8 mouse cellular contexts compared by ENCODE assay signal in the genomic region with DNA sequence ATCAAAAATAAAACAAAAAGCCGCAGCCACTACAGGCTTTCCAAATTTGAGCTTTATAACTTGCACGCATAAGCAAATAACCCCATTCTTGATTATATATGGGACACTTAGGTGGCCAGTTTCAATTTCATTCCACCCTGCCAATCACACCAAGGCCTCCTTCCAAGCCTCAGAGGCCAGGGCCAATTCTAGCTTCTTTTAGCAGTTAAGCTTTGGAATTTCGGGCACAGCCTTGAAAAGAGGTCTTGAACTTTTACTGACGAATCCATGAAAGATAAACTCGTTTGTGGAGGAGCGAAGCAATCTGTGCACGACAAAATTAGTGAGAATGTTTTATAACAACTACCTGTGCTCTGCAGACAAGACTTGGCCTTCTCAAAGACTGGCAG. TPM values are rescaled to one million over a fixed set of nuclear protein-coding genes. Genes with fewer than 3 reads are reported as not detected.
DNase-seq lines count a peak whose midpoint lies in the region; ATAC-seq and TF ChIP-seq lines count a peak whose summit lies in the region.

No protein-coding gene starts in this region.

- no peak for TF ChIP-seq POLR2A in kidney, adult 2 months (IDR thresholded peaks at IDR 0.05; ENCODE audit: low read depth, low read length)

- H3K4me3 ChIP-seq in kidney, adult 2 months (ENCODE audit: insufficient read depth, low read depth, low read length) = peak overlapping the region; percentile 77
- peak overlapping the region; percentile 77 for H3K4me3 ChIP-seq in brown adipose tissue, adult 24 weeks (ENCODE audit: insufficient read depth, low read depth, low read length)
- peak overlapping the region; percentile 46 for H3K4me3 ChIP-seq in hindbrain, embryonic 14.5 days (replicated peaks; ENCODE audit: low read length)
- peak overlapping the region; percentile 50 for H3K4me3 ChIP-seq in midbrain, embryonic 14.5 days (replicated peaks; ENCODE audit: low read depth, low read length)

- H3K27me3 ChIP-seq in kidney, adult 2 months (replicated peaks; ENCODE audit: control insufficient read depth, insufficient read depth, low read length) = no peaks in the 10 kb centered on the region
- no peaks in the 10 kb centered on the region for H3K27me3 ChIP-seq in hindbrain, embryonic 14.5 days (ENCODE audit: control insufficient read depth, insufficient read depth, low read length)
- no peaks in the 10 kb centered on the region for H3K27me3 ChIP-seq in midbrain, embryonic 14.5 days (ENCODE audit: control insufficient read depth, insufficient read depth, low read length)

- H3K27ac ChIP-seq in kidney, adult 2 months (ENCODE audit: insufficient read depth, low read depth, low read length) = peak overlapping the region; percentile 95
- peak overlapping the region; percentile 92 for H3K27ac ChIP-seq in brown adipose tissue, adult 24 weeks (replicated peaks; ENCODE audit: low read depth, low read length)
- peak overlapping the region; percentile 96 for H3K27ac ChIP-seq in hindbrain, embryonic 14.5 days
- H3K27ac ChIP-seq in midbrain, embryonic 14.5 days (replicated peaks; ENCODE audit: low read depth, low read length) = peak overlapping the region; percentile 95

- peak overlapping the region; percentile 85 for H3K4me2 ChIP-seq in hindbrain, embryonic 14.5 days (replicated peaks)
- H3K4me2 ChIP-seq in midbrain, embryonic 14.5 days (ENCODE audit: low read length) = peak overlapping the region; percentile 77

- TF ChIP-seq CTCF in kidney, adult 2 months (conservative IDR thresholded peaks at IDR 0.05; ENCODE audit: insufficient read depth, insufficient read length, low read depth, low read length) = no peak

- DNase-seq in kidney, adult 2 months = no peak
- DNase-seq in kidney, adult 11 months = no peak
- DNase-seq in hindbrain, embryonic 14.5 days (ENCODE audit: low spot score) = no peak
- no peak for DNase-seq in midbrain, embryonic 14.5 days
- no peak for DNase-seq in B cell, adult 2 months
- DNase-seq in left cerebral cortex, postnatal 10 days (ENCODE audit: extremely low spot score in 1 of 2, low spot score in 2 of 2) = no peak

- ATAC-seq in hindbrain, embryonic 14.5 days (ENCODE audit: low FRiP score) = no peak
- no peak for ATAC-seq in midbrain, embryonic 14.5 days (ENCODE audit: low FRiP score, low TSS enrichment)
- no peak for ATAC-seq in CD4-positive, CD25-positive, alpha-beta regulatory T cell, adult 4 months

- 25% methylated on average over 7 of the region's 7 CpGs for WGBS in kidney, adult 2 months
- 51% methylated on average over 7 of the region's 7 CpGs for WGBS in hindbrain, embryonic 14.5 days
- WGBS in midbrain, embryonic 14.5 days = 47% methylated on average over 7 of the region's 7 CpGs

- H3K9ac ChIP-seq in hindbrain, embryonic 14.5 days = peak overlapping the region; percentile 92
- H3K9ac ChIP-seq in midbrain, embryonic 14.5 days (replicated peaks; ENCODE audit: low read length) = peak overlapping the region; percentile 64

- H3K36me3 ChIP-seq in kidney, adult 2 months (ENCODE audit: control insufficient read depth, insufficient read depth, low read length) = no peaks in the 10 kb centered on the region
- H3K36me3 ChIP-seq in hindbrain, embryonic 14.5 days (replicated peaks; ENCODE audit: control insufficient read depth, insufficient read depth) = peaks cover 28% of the 10 kb centered on the region
- peaks cover 28% of the 10 kb centered on the region for H3K36me3 ChIP-seq in midbrain, embryonic 14.5 days (ENCODE audit: control insufficient read depth, insufficient read depth, low read length)

- intact Hi-C loops in left cerebral cortex, postnatal 10 days (cut with DNase I) = no loop called here

- peaks cover 7% of the 10 kb centered on the region; the same call in 1 of the 2 replicates for H3K4me1 ChIP-seq in kidney, adult 2 months (ENCODE audit: control insufficient read depth, insufficient read depth, low read length)
- H3K4me1 ChIP-seq in brown adipose tissue, adult 24 weeks (ENCODE audit: control insufficient read depth, insufficient read depth, insufficient read length, low read length) = peaks cover 3% of the 10 kb centered on the region; the same call in 1 of the 2 replicates
- H3K4me1 ChIP-seq in hindbrain, embryonic 14.5 days (replicated peaks; ENCODE audit: control insufficient read depth, insufficient read depth, low read length) = peaks cover 19% of the 10 kb centered on the region
- peaks cover 19% of the 10 kb centered on the region for H3K4me1 ChIP-seq in midbrain, embryonic 14.5 days (ENCODE audit: control insufficient read depth, insufficient read depth, low read length)

- H3K9me3 ChIP-seq in hindbrain, embryonic 14.5 days (ENCODE audit: control insufficient read depth, low read length) = no peaks in the 10 kb centered on the region
- H3K9me3 ChIP-seq in midbrain, embryonic 14.5 days (ENCODE audit: control insufficient read depth, low read length) = no peaks in the 10 kb centered on the region

RNA-seq across cellular contexts. Expression of gene Sfxn3, which starts 10.4 kb away (rescaled TPM):
- polyA plus RNA-seq in kidney, adult 2 months (2012; rRNA removed) = 20.8 and 23.5 TPM in 2 replicates
- polyA plus RNA-seq in brown adipose tissue, adult 24 weeks (2012; ENCODE audit: insufficient read depth, insufficient read length, missing spikeins) = 2.0 and 5.0 TPM in 2 replicates
- polyA plus RNA-seq in hindbrain, embryonic 14.5 days (2014; fragmentation: Nextera tagmentation; extraction: Ambion mirVana) = 67.8 and 77.0 TPM in 2 replicates
- 71.1 and 72.7 TPM in 2 replicates for polyA plus RNA-seq in midbrain, embryonic 14.5 days (2014; fragmentation: Nextera tagmentation; extraction: Ambion mirVana)
- 100 to 1,000 TPM; 116 to 122 TPM for total RNA-seq in left cerebral cortex, postnatal 10 days (2021)
- polyA plus RNA-seq in CD4-positive, CD25-positive, alpha-beta regulatory T cell, adult 4 months (2017; shearing (Covaris generic)) = 100 to 1,000 TPM in 1 of 2 experiments, 10 to 100 TPM in 1; 92.5 to 132 TPM

RNA-seq across cellular contexts. Expression of gene Pdzd7, which starts 12.2 kb away (rescaled TPM):
- 0.74 and 0.99 TPM in 2 replicates for polyA plus RNA-seq in kidney, adult 2 months (2012; rRNA removed)
- polyA plus RNA-seq in brown adipose tissue, adult 24 weeks (2012; ENCODE audit: insufficient read depth, insufficient read length, missing spikeins) = not detected in 2 replicates
- 2.5 and 2.9 TPM in 2 replicates for polyA plus RNA-seq in hindbrain, embryonic 14.5 days (2014; fragmentation: Nextera tagmentation; extraction: Ambion mirVana)
- 2.4 and 2.8 TPM in 2 replicates for polyA plus RNA-seq in midbrain, embryonic 14.5 days (2014; fragmentation: Nextera tagmentation; extraction: Ambion mirVana)
- total RNA-seq in left cerebral cortex, postnatal 10 days (2021) = 1 to 10 TPM; 4.1 to 4.7 TPM
- not detected for polyA plus RNA-seq in CD4-positive, CD25-positive, alpha-beta regulatory T cell, adult 4 months (2017; shearing (Covaris generic))

RNA-seq across cellular contexts. Expression of gene Kazald1, which starts 17.3 kb away (rescaled TPM):
- 1.9 and 2.1 TPM in 2 replicates for polyA plus RNA-seq in kidney, adult 2 months (2012; rRNA removed)
- polyA plus RNA-seq in brown adipose tissue, adult 24 weeks (2012; ENCODE audit: insufficient read depth, insufficient read length, missing spikeins) = 5.4 and 8.8 TPM in 2 replicates
- 2.5 and 4.9 TPM in 2 replicates for polyA plus RNA-seq in hindbrain, embryonic 14.5 days (2014; fragmentation: Nextera tagmentation; extraction: Ambion mirVana)
- polyA plus RNA-seq in midbrain, embryonic 14.5 days (2014; fragmentation: Nextera tagmentation; extraction: Ambion mirVana) = 0.72 and 1.4 TPM in 2 replicates
- total RNA-seq in left cerebral cortex, postnatal 10 days (2021) = 1 to 10 TPM; 1.6 to 2.0 TPM
- polyA plus RNA-seq in CD4-positive, CD25-positive, alpha-beta regulatory T cell, adult 4 months (2017; shearing (Covaris generic)) = 1 to 10 TPM in 1 of 2 experiments, under 1 TPM in 1; 0.76 to 1.2 TPM

RNA-seq across cellular contexts. Expression of gene Lzts2, which starts 43.5 kb away (rescaled TPM):
- 54.7 and 74.3 TPM in 2 replicates for polyA plus RNA-seq in kidney, adult 2 months (2012; rRNA removed)
- 32.4 and 34.7 TPM in 2 replicates for polyA plus RNA-seq in brown adipose tissue, adult 24 weeks (2012; ENCODE audit: insufficient read depth, insufficient read length, missing spikeins)
- 18.8 and 20.1 TPM in 2 replicates for polyA plus RNA-seq in hindbrain, embryonic 14.5 days (2014; fragmentation: Nextera tagmentation; extraction: Ambion mirVana)
- 16.1 and 21.5 TPM in 2 replicates for polyA plus RNA-seq in midbrain, embryonic 14.5 days (2014; fragmentation: Nextera tagmentation; extraction: Ambion mirVana)
- 10 to 100 TPM; 24.5 to 25.6 TPM for total RNA-seq in left cerebral cortex, postnatal 10 days (2021)
- 1 to 10 TPM in 1 of 2 experiments, under 1 TPM in 1; 0.54 to 1.6 TPM for polyA plus RNA-seq in CD4-positive, CD25-positive, alpha-beta regulatory T cell, adult 4 months (2017; shearing (Covaris generic))

RNA-seq across cellular contexts. Expression of gene Mrpl43, which starts 51.5 kb away (rescaled TPM):
- polyA plus RNA-seq in kidney, adult 2 months (2012; rRNA removed) = 86.5 and 87.9 TPM in 2 replicates
- 53.4 and 58.6 TPM in 2 replicates for polyA plus RNA-seq in brown adipose tissue, adult 24 weeks (2012; ENCODE audit: insufficient read depth, insufficient read length, missing spikeins)
- polyA plus RNA-seq in hindbrain, embryonic 14.5 days (2014; fragmentation: Nextera tagmentation; extraction: Ambion mirVana) = 75.8 and 85.4 TPM in 2 replicates
- polyA plus RNA-seq in midbrain, embryonic 14.5 days (2014; fragmentation: Nextera tagmentation; extraction: Ambion mirVana) = 77.8 and 92.4 TPM in 2 replicates
- 10 to 100 TPM; 48.1 to 50.1 TPM for total RNA-seq in left cerebral cortex, postnatal 10 days (2021)
- polyA plus RNA-seq in CD4-positive, CD25-positive, alpha-beta regulatory T cell, adult 4 months (2017; shearing (Covaris generic)) = 10 to 100 TPM; 45.8 to 63.1 TPM
